In genomic region chr7:3390413-3391080, GRCm38 (mm10) we compare ENCODE assay signal across 8 mouse cellular contexts. TPM values are rescaled to one million over a fixed set of nuclear protein-coding genes. Genes with fewer than 3 reads are reported as not detected.
DNase-seq lines count a peak whose midpoint lies in the region; ATAC-seq and TF ChIP-seq lines count a peak whose summit lies in the region.

Cacng8 (plus strand) TSS chr7:3390683.

- H3K36me3 ChIP-seq in heart, embryonic 16.5 days (ENCODE audit: control insufficient read depth, insufficient read depth) = no peaks in the 10 kb centered on the region
- H3K36me3 ChIP-seq in hindbrain, embryonic 13.5 days = peaks cover 10% of the 10 kb centered on the region
- peaks cover 12% of the 10 kb centered on the region for H3K36me3 ChIP-seq in midbrain, embryonic 12.5 days

- H3K27me3 ChIP-seq in heart, embryonic 16.5 days (ENCODE audit: control insufficient read depth, insufficient read depth, low read length) = peaks cover 9% of the 10 kb centered on the region; the same call in 1 of the 2 replicates
- H3K27me3 ChIP-seq in hindbrain, embryonic 13.5 days = no peaks in the 10 kb centered on the region
- H3K27me3 ChIP-seq in midbrain, embryonic 12.5 days = peaks cover 3% of the 10 kb centered on the region; the same call in 1 of the 2 replicates

- intact Hi-C loops in gastrocnemius, postnatal 36 days (cut with DNase I) = no loop called here

- 1% methylated on average over 7 of the region's 7 CpGs for WGBS in heart, embryonic 16.5 days
- under 1% methylated on average over 7 of the region's 7 CpGs for WGBS in hindbrain, embryonic 13.5 days
- 1% methylated on average over 7 of the region's 7 CpGs for WGBS in midbrain, embryonic 12.5 days

- no peak within 1 kb of the TSS for H3K27ac ChIP-seq in heart, embryonic 16.5 days (ENCODE audit: low read length)
- H3K27ac ChIP-seq in hindbrain, embryonic 13.5 days = peak within 1 kb of the TSS; percentile 67
- H3K27ac ChIP-seq in midbrain, embryonic 12.5 days (replicated peaks) = peak within 1 kb of the TSS; percentile 66

- no peak for TF ChIP-seq POLR2A in brain, embryonic 14.5 days (IDR thresholded peaks at IDR 0.05; ENCODE audit: borderline replicate concordance, extremely low read depth, insufficient read depth, insufficient read length, poor library complexity, severe bottlenecking)

- TF ChIP-seq CTCF in brain, embryonic 14.5 days (IDR thresholded peaks at IDR 0.05; ENCODE audit: borderline replicate concordance, extremely low read depth, insufficient read depth, insufficient read length) = no peak

- peak within 1 kb of the TSS; percentile 42 for H3K4me2 ChIP-seq in heart, embryonic 16.5 days (ENCODE audit: low read depth, low read length)
- peak within 1 kb of the TSS; percentile 76 for H3K4me2 ChIP-seq in hindbrain, embryonic 13.5 days
- H3K4me2 ChIP-seq in midbrain, embryonic 12.5 days (replicated peaks) = peak within 1 kb of the TSS; percentile 70

- H3K4me1 ChIP-seq in heart, embryonic 16.5 days (ENCODE audit: control insufficient read depth, insufficient read depth, low read length) = peaks cover 4% of the 10 kb centered on the region
- H3K4me1 ChIP-seq in hindbrain, embryonic 13.5 days (replicated peaks) = peaks cover 63% of the 10 kb centered on the region
- H3K4me1 ChIP-seq in midbrain, embryonic 12.5 days = peaks cover 34% of the 10 kb centered on the region

- H3K9me3 ChIP-seq in heart, embryonic 16.5 days (replicated peaks; ENCODE audit: control insufficient read depth, low read length) = no peaks in the 10 kb centered on the region
- H3K9me3 ChIP-seq in hindbrain, embryonic 13.5 days = no peaks in the 10 kb centered on the region
- no peaks in the 10 kb centered on the region for H3K9me3 ChIP-seq in midbrain, embryonic 12.5 days

- ATAC-seq in heart, embryonic 16.5 days (replicated peaks; ENCODE audit: extremely low read depth, insufficient read depth, low FRiP score) = no peak
- ATAC-seq in hindbrain, embryonic 13.5 days (ENCODE audit: low FRiP score) = peak; percentile 36
- peak; percentile 39 for ATAC-seq in midbrain, embryonic 12.5 days (ENCODE audit: low FRiP score, low read depth)
- no peak for ATAC-seq in erythroid progenitor cell, adult 5-6 weeks (replicated peaks; ENCODE audit: low FRiP score, poor library complexity, severe bottlenecking)

- DNase-seq in heart, adult 18-20 months = no peak
- peak; percentile 82 for DNase-seq in brain, embryonic 14.5 days (ENCODE audit: low read depth)
- DNase-seq in right cerebral cortex, adult 2 months (ENCODE audit: low spot score in 2 of 2) = no peak
- DNase-seq in gastrocnemius, postnatal 36 days = no peak

- no peak within 1 kb of the TSS for H3K9ac ChIP-seq in heart, embryonic 16.5 days (ENCODE audit: low read length)
- H3K9ac ChIP-seq in hindbrain, embryonic 13.5 days = peak within 1 kb of the TSS; percentile 75
- peak within 1 kb of the TSS; percentile 60 for H3K9ac ChIP-seq in midbrain, embryonic 12.5 days (replicated peaks)

- H3K4me3 ChIP-seq in heart, embryonic 16.5 days (ENCODE audit: low read length) = peak within 1 kb of the TSS; percentile 18
- H3K4me3 ChIP-seq in hindbrain, embryonic 13.5 days = peak within 1 kb of the TSS; percentile 52
- H3K4me3 ChIP-seq in midbrain, embryonic 12.5 days = peak within 1 kb of the TSS; percentile 46

RNA-seq across cellular contexts. Expression of gene Cacng8, which starts in this region (rescaled TPM):
- polyA plus RNA-seq in heart, embryonic 16.5 days (2015; fragmentation: Nextera tagmentation; extraction: Ambion mirVana) = 0.07 and 0.46 TPM in 2 replicates
- total RNA-seq in heart, adult 18-20 months (2021) = not detected
- polyA plus RNA-seq in brain, embryonic 14.5 days (2012; rRNA removed) = 22.4 and 26.3 TPM in 2 replicates
- polyA plus RNA-seq in hindbrain, embryonic 13.5 days (2015; fragmentation: Nextera tagmentation; extraction: Ambion mirVana) = 12.4 and 12.9 TPM in 2 replicates
- polyA plus RNA-seq in midbrain, embryonic 12.5 days (2016; fragmentation: Nextera tagmentation; extraction: Ambion mirVana) = 7.4 and 7.9 TPM in 2 replicates
- total RNA-seq in erythroid progenitor cell, adult 5-6 weeks (2015; ENCODE audit: low replicate concordance) = not detected in 2 replicates
- not detected in 2 replicates for total RNA-seq in erythroid progenitor cell, adult 5-6 weeks (2017; ENCODE audit: low replicate concordance)
- total RNA-seq in gastrocnemius, postnatal 36 days (2021) = not detected

Comparison
In these comparisons a context has a peak if more than half of its experiments do, and no peak if none do; other contexts are left out.
1. ATAC-seq: peak in hindbrain, embryonic 13.5 days (single experiment) and midbrain, embryonic 12.5 days (single experiment); none in heart, embryonic 16.5 days (single experiment) and erythroid progenitor cell, adult 5-6 weeks (single experiment).
2. Peak in every context shown above with its lines, with median percentiles within 50 percentile points of each other: H3K4me2 ChIP-seq and H3K4me3 ChIP-seq.